Comparison of ENCODE assay signal across 19 mouse cellular contexts in the genomic region with DNA sequence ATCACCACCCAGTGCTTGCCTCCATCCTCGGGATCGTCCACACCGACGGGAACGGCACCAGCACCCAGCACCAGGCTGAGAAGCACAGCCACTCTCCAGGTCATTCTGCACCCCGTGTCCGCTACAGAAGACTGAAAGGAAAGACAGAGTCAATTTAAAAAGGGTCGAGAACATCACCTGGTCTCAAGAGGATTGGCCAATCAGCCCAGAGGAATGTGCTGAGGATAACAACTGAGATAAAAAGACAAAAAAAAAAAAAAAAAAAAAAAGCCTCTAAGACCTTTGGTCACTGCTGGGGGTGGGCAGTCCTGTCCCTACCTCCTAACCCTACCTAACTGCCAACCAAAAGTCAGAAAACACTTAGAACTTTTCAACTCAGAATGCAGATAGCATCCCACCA. TPM values are rescaled to one million over a fixed set of nuclear protein-coding genes. Genes with fewer than 3 reads are reported as not detected.
DNase-seq lines count a peak whose midpoint lies in the region; ATAC-seq and TF ChIP-seq lines count a peak whose summit lies in the region.
"Had no signal": no experiment of that assay in that cellular context is flagged by ENCODE, and none has a peak within 500 bp of the region (broad histone marks: within the 10 kb centered on the region; RNA-seq: fewer than 3 reads in every experiment).

No protein-coding gene starts in this region.

- no peak for TF ChIP-seq EP300 in heart, postnatal 0 days (IDR thresholded peaks at IDR 0.05; ENCODE audit: low read depth)
- no peak for TF ChIP-seq EP300 in stomach, postnatal 0 days (optimal IDR thresholded peaks at IDR 0.05)

- H3K4me3 ChIP-seq in heart, embryonic 13.5 days, result no peak overlapping the region
- H3K4me3 ChIP-seq in heart, postnatal 0 days (ENCODE audit: low read depth, low read length), result no peak overlapping the region
- H3K4me3 ChIP-seq in heart, embryonic 10.5 days, result no peak overlapping the region
- no peak overlapping the region for H3K4me3 ChIP-seq in kidney, embryonic 15.5 days (replicated peaks)
- no peak overlapping the region for H3K4me3 ChIP-seq in stomach, postnatal 0 days (ENCODE audit: low read depth, low read length)
- H3K4me3 ChIP-seq: embryonic facial prominence, embryonic 13.5 days; forebrain, embryonic 12.5 days; hindbrain, embryonic 12.5 days had no signal

- 55% methylated on average over 8 of the region's 8 CpGs for WGBS in heart, embryonic 13.5 days
- WGBS in heart, postnatal 0 days, result 49% methylated on average over 8 of the region's 8 CpGs
- WGBS in heart, embryonic 10.5 days, result 75% methylated on average over 8 of the region's 8 CpGs
- WGBS in kidney, embryonic 15.5 days, result 94% methylated on average over 8 of the region's 8 CpGs
- WGBS in stomach, postnatal 0 days, result 95% methylated on average over 8 of the region's 8 CpGs

- H3K27ac ChIP-seq in heart, embryonic 13.5 days (replicated peaks), result peak overlapping the region; percentile 82
- H3K27ac ChIP-seq in heart, postnatal 0 days (ENCODE audit: low read depth), result 0 out of 2 replicates have a peak overlapping the region, but pooled peaks have one; percentile 40
- H3K27ac ChIP-seq in heart, embryonic 10.5 days, result no peak overlapping the region
- H3K27ac ChIP-seq in kidney, embryonic 15.5 days, result no peak overlapping the region
- no peak overlapping the region for H3K27ac ChIP-seq in stomach, postnatal 0 days (replicated peaks)
- H3K27ac ChIP-seq: embryonic facial prominence, embryonic 13.5 days; forebrain, embryonic 12.5 days; hindbrain, embryonic 12.5 days had no signal

- peaks cover 61% of the 10 kb centered on the region for H3K4me1 ChIP-seq in heart, embryonic 13.5 days
- H3K4me1 ChIP-seq in heart, postnatal 0 days (ENCODE audit: control insufficient read depth, insufficient read depth), result peaks cover 34% of the 10 kb centered on the region
- peaks cover 49% of the 10 kb centered on the region for H3K4me1 ChIP-seq in heart, embryonic 10.5 days
- peaks cover 5% of the 10 kb centered on the region; the same call in 1 of the 2 replicates for H3K4me1 ChIP-seq in kidney, embryonic 15.5 days
- H3K4me1 ChIP-seq in stomach, postnatal 0 days (replicated peaks; ENCODE audit: control insufficient read depth, insufficient read depth), result 0 out of 2 replicates have a peak, but pooled peaks cover 3% of the 10 kb centered on the region

- H3K36me3 ChIP-seq in heart, embryonic 13.5 days, result peaks cover 15% of the 10 kb centered on the region
- H3K36me3 ChIP-seq in heart, postnatal 0 days (replicated peaks; ENCODE audit: control insufficient read depth, insufficient read depth, low read length), result peaks cover 3% of the 10 kb centered on the region; the same call in 1 of the 2 replicates
- H3K36me3 ChIP-seq in heart, embryonic 10.5 days, result peaks cover 16% of the 10 kb centered on the region
- peaks cover 17% of the 10 kb centered on the region; the same call in 1 of the 2 replicates for H3K36me3 ChIP-seq in kidney, embryonic 15.5 days
- no peaks in the 10 kb centered on the region for H3K36me3 ChIP-seq in stomach, postnatal 0 days (ENCODE audit: control insufficient read depth, insufficient read depth, low read length)

- peak overlapping the region; percentile 13 for H3K4me2 ChIP-seq in heart, embryonic 13.5 days
- H3K4me2 ChIP-seq in heart, postnatal 0 days (ENCODE audit: low read depth, low read length), result no peak overlapping the region
- H3K4me2 ChIP-seq in kidney, embryonic 15.5 days, result no peak overlapping the region
- no peak overlapping the region for H3K4me2 ChIP-seq in stomach, postnatal 0 days (replicated peaks; ENCODE audit: low read depth)
- H3K4me2 ChIP-seq: embryonic facial prominence, embryonic 13.5 days; forebrain, embryonic 12.5 days; hindbrain, embryonic 12.5 days had no signal

- H3K9ac ChIP-seq in heart, embryonic 13.5 days, result no peak overlapping the region
- no peak overlapping the region for H3K9ac ChIP-seq in heart, postnatal 0 days (replicated peaks; ENCODE audit: low read depth, low read length)
- no peak overlapping the region for H3K9ac ChIP-seq in kidney, embryonic 15.5 days
- no peak overlapping the region for H3K9ac ChIP-seq in stomach, postnatal 0 days (ENCODE audit: low read length)
- H3K9ac ChIP-seq: embryonic facial prominence, embryonic 13.5 days; forebrain, embryonic 12.5 days; hindbrain, embryonic 12.5 days had no signal

- no peak for ATAC-seq in heart, embryonic 13.5 days (ENCODE audit: extremely low read depth, insufficient number of reproducible peaks, low FRiP score, low TSS enrichment)
- no peak for ATAC-seq in heart, postnatal 0 days (ENCODE audit: insufficient read depth, low read depth)
- no peak for ATAC-seq in kidney, embryonic 15.5 days (replicated peaks; ENCODE audit: low FRiP score)
- ATAC-seq in stomach, postnatal 0 days (ENCODE audit: low FRiP score, low TSS enrichment), result no peak
- ATAC-seq: forebrain, embryonic 16.5 days; hindbrain, embryonic 16.5 days; inflammation-experienced regulatory T-cells, adult 6 months had no signal

- no peaks in the 10 kb centered on the region for H3K27me3 ChIP-seq in heart, embryonic 13.5 days (replicated peaks)
- H3K27me3 ChIP-seq in heart, postnatal 0 days (ENCODE audit: control insufficient read depth, insufficient read depth, low read length), result no peaks in the 10 kb centered on the region
- H3K27me3 ChIP-seq in heart, embryonic 10.5 days (ENCODE audit: insufficient read depth, poor library complexity, severe bottlenecking), result no peaks in the 10 kb centered on the region
- H3K27me3 ChIP-seq in kidney, embryonic 15.5 days, result no peaks in the 10 kb centered on the region
- no peaks in the 10 kb centered on the region for H3K27me3 ChIP-seq in stomach, postnatal 0 days (ENCODE audit: control insufficient read depth, insufficient read depth, low read length)
- H3K27me3 ChIP-seq: embryonic facial prominence, embryonic 13.5 days; forebrain, embryonic 12.5 days; hindbrain, embryonic 12.5 days had no signal

- no peak for DNase-seq in heart, postnatal 14 days
- no peak for DNase-seq in heart, postnatal 0 days (ENCODE audit: low spot score)
- DNase-seq in heart, embryonic 10.5 days (ENCODE audit: low spot score), result no peak
- DNase-seq in kidney, adult 9 months, result peak; percentile 64
- no peak for DNase-seq in stomach, postnatal 0 days (ENCODE audit: low spot score)
- DNase-seq: adrenal gland, adult 2 months; adrenal gland, postnatal 25 days; cerebellum, adult 18-20 months; cerebellum, adult 9-11 months; cerebellum, postnatal 36 days; gastrocnemius, postnatal 25 days had no signal

- intact Hi-C loops in heart, postnatal 14 days (cut with DNase I), result no loop called here

- H3K9me3 ChIP-seq in heart, embryonic 13.5 days, result peaks cover 6% of the 10 kb centered on the region; the same call in 1 of the 2 replicates
- no peaks in the 10 kb centered on the region for H3K9me3 ChIP-seq in heart, postnatal 0 days (replicated peaks; ENCODE audit: control insufficient read depth, low read length)
- no peaks in the 10 kb centered on the region for H3K9me3 ChIP-seq in heart, embryonic 10.5 days
- no peaks in the 10 kb centered on the region for H3K9me3 ChIP-seq in kidney, embryonic 15.5 days (replicated peaks)
- no peaks in the 10 kb centered on the region for H3K9me3 ChIP-seq in stomach, postnatal 0 days (ENCODE audit: control insufficient read depth, low read length)
- H3K9me3 ChIP-seq: embryonic facial prominence, embryonic 13.5 days; forebrain, embryonic 12.5 days; hindbrain, embryonic 12.5 days had no signal

- TF ChIP-seq CTCF in heart, postnatal 0 days (IDR thresholded peaks at IDR 0.05; ENCODE audit: low read depth), result no peak
- TF ChIP-seq CTCF in stomach, postnatal 0 days (IDR thresholded peaks at IDR 0.05; ENCODE audit: low read depth), result no peak

RNA-seq across cellular contexts. Expression of gene Lgmn, which starts 16.0 kb away (rescaled TPM):
- polyA plus RNA-seq in heart, embryonic 13.5 days (2015; fragmentation: Nextera tagmentation; extraction: Ambion mirVana), result 119 and 122 TPM in 2 replicates
- 10 to 100 TPM; 78.1 to 82.0 TPM for total RNA-seq in heart, postnatal 14 days (2021)
- total RNA-seq in heart, postnatal 0 days (2014; rRNA removed; ENCODE audit: low replicate concordance), result 97.7 and 118 TPM in 2 replicates
- 94.0 and 96.0 TPM in 2 replicates for polyA plus RNA-seq in heart, postnatal 0 days (2015; fragmentation: Nextera tagmentation; extraction: Ambion mirVana)
- 84.4 and 111 TPM in 2 replicates for polyA plus RNA-seq in heart, embryonic 10.5 days (2016; fragmentation: Nextera tagmentation; extraction: Ambion mirVana)
- polyA plus RNA-seq in kidney, embryonic 15.5 days (2015; fragmentation: Nextera tagmentation; extraction: Ambion mirVana), result 120 and 121 TPM in 2 replicates
- 75.1 and 77.1 TPM in 2 replicates for polyA plus RNA-seq in stomach, postnatal 0 days (2015; fragmentation: Nextera tagmentation; extraction: Ambion mirVana)

RNA-seq across cellular contexts. Expression of gene Golga5, which starts 45.3 kb away (rescaled TPM):
- polyA plus RNA-seq in heart, embryonic 13.5 days (2015; fragmentation: Nextera tagmentation; extraction: Ambion mirVana), result 22.3 and 22.8 TPM in 2 replicates
- total RNA-seq in heart, postnatal 14 days (2021), result 10 to 100 TPM; 23.5 to 25.8 TPM
- total RNA-seq in heart, postnatal 0 days (2014; rRNA removed; ENCODE audit: low replicate concordance), result 17.4 and 17.7 TPM in 2 replicates
- 23.5 and 24.0 TPM in 2 replicates for polyA plus RNA-seq in heart, postnatal 0 days (2015; fragmentation: Nextera tagmentation; extraction: Ambion mirVana)
- polyA plus RNA-seq in heart, embryonic 10.5 days (2016; fragmentation: Nextera tagmentation; extraction: Ambion mirVana), result 25.7 and 26.1 TPM in 2 replicates
- polyA plus RNA-seq in kidney, embryonic 15.5 days (2015; fragmentation: Nextera tagmentation; extraction: Ambion mirVana), result 35.2 and 38.5 TPM in 2 replicates
- polyA plus RNA-seq in stomach, postnatal 0 days (2015; fragmentation: Nextera tagmentation; extraction: Ambion mirVana), result 29.3 and 30.3 TPM in 2 replicates

Comparison
In these comparisons a context has a peak if more than half of its experiments do, and no peak if none do; other contexts are left out.
1. H3K27ac ChIP-seq: peak in heart, embryonic 13.5 days (single experiment) and heart, postnatal 0 days (single experiment); none in heart, embryonic 10.5 days (single experiment), kidney, embryonic 15.5 days (single experiment) and stomach, postnatal 0 days (single experiment).